In the genomic region with DNA sequence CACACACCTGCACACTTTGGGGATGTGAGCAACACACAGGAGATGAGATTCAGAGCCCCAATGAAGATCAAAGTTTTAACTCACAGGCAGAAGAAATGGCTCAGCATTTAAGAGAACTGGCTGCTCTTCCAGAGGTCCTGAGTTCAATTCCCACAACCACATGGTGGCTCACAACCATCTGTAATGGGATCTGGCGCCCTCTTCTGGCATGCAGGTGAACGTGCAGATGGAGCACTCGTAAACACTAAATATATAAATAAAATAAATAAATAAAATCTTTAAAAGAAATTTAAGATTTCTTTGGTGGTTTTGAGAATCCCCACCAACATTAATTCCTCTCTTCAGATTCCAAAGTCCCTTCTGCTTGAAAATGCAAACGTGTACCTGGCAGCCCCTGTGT, we compare ENCODE assay signal across 19 mouse cellular contexts.
DNase-seq lines count a peak whose midpoint lies in the region; ATAC-seq and TF ChIP-seq lines count a peak whose summit lies in the region.
"Had no signal": no experiment of that assay in that cellular context is flagged by ENCODE, and none has a peak within 500 bp of the region (broad histone marks: within the 10 kb centered on the region; RNA-seq: fewer than 3 reads in every experiment).

No protein-coding gene starts in this region.

- WGBS in kidney, adult 2 months = 69% methylated on average over 4 of the region's 4 CpGs
- WGBS in lung, embryonic 14.5 days = 60% methylated on average over 4 of the region's 4 CpGs

- no peaks in the 10 kb centered on the region for H3K36me3 ChIP-seq in kidney, adult 2 months (ENCODE audit: control insufficient read depth, insufficient read depth, low read length)
- no peaks in the 10 kb centered on the region for H3K36me3 ChIP-seq in lung, embryonic 14.5 days (ENCODE audit: insufficient read depth)
- H3K36me3 ChIP-seq in CH12.LX (replicated peaks in 1 of 2; ENCODE audit: control insufficient read depth in 1 of 2, insufficient read depth in 1 of 2, low read length in 1 of 2) (no peaks in the 10 kb centered on the region), MEL (ENCODE audit: control insufficient read depth in 1 of 2, insufficient read depth in 2 of 2, low read length in 2 of 2) (no peaks in the 10 kb centered on the region)
- H3K36me3 ChIP-seq: embryonic facial prominence, embryonic 13.5 days; limb, embryonic 15.5 days had no signal

- in situ Hi-C loops in CH12.LX (cut with MboI; ENCODE audit: low pct_ligation_motif_present, low pct_unique_long_range_greater_than_20kb, low sequenced_read_pairs) = no loop called here

- H3K4me2 ChIP-seq in lung, embryonic 14.5 days = no peak overlapping the region
- no peak overlapping the region for H3K4me2 ChIP-seq in CH12.LX (ENCODE audit: insufficient read depth, low read depth, poor library complexity, severe bottlenecking)
- H3K4me2 ChIP-seq: embryonic facial prominence, embryonic 13.5 days; hindbrain, embryonic 14.5 days; limb, embryonic 15.5 days; midbrain, embryonic 11.5 days had no signal

- H3K27ac ChIP-seq in kidney, adult 2 months (ENCODE audit: insufficient read depth, low read depth, low read length) = no peak overlapping the region
- no peak overlapping the region for H3K27ac ChIP-seq in lung, embryonic 14.5 days (ENCODE audit: low read depth)
- H3K27ac ChIP-seq in CH12.LX (ENCODE audit: insufficient read depth, low read depth) (no peak overlapping the region), MEL (ENCODE audit: control insufficient read depth, low read depth, low read length) (no peak overlapping the region)
- H3K27ac ChIP-seq: embryonic facial prominence, embryonic 13.5 days; hindbrain, embryonic 14.5 days; limb, embryonic 15.5 days had no signal

- H3K79me2 ChIP-seq in CH12.LX (replicated peaks; ENCODE audit: control insufficient read depth, extremely low read depth, insufficient read depth, poor library complexity, severe bottlenecking) (no peaks in the 10 kb centered on the region), MEL (ENCODE audit: control insufficient read depth, insufficient read depth, low read length, poor library complexity) (no peaks in the 10 kb centered on the region)

- H3K9me3 ChIP-seq in lung, embryonic 14.5 days (ENCODE audit: low read depth, low read length) = no peaks in the 10 kb centered on the region
- H3K9me3 ChIP-seq in CH12.LX (replicated peaks; ENCODE audit: low read length) (no peaks in the 10 kb centered on the region), MEL (replicated peaks; ENCODE audit: insufficient read depth, low read length) (no peaks in the 10 kb centered on the region)
- H3K9me3 ChIP-seq: embryonic facial prominence, embryonic 13.5 days; limb, embryonic 15.5 days had no signal

- no peak overlapping the region for H3K4me3 ChIP-seq in kidney, adult 2 months (ENCODE audit: insufficient read depth, low read depth, low read length)
- no peak overlapping the region for H3K4me3 ChIP-seq in lung, embryonic 14.5 days (ENCODE audit: low read depth, low read length)
- H3K4me3 ChIP-seq in CH12.LX (replicated peaks in 1 of 3; ENCODE audit: low read depth in 2 of 3, low read length in 2 of 3, poor library complexity in 1 of 3) (no peak overlapping the region), MEL (ENCODE audit: control insufficient read depth in 1 of 2, insufficient read depth in 1 of 2, low read depth in 2 of 2, low read length in 2 of 2) (no peak overlapping the region)
- H3K4me3 ChIP-seq: embryonic facial prominence, embryonic 13.5 days; limb, embryonic 15.5 days had no signal

- no peak overlapping the region for H3K9ac ChIP-seq in lung, embryonic 14.5 days
- H3K9ac ChIP-seq in CH12.LX (ENCODE audit: insufficient read depth, low read depth) (no peak overlapping the region), MEL (ENCODE audit: control insufficient read depth, low read depth, low read length, poor library complexity, severe bottlenecking) (no peak overlapping the region)
- H3K9ac ChIP-seq: embryonic facial prominence, embryonic 13.5 days; hindbrain, embryonic 14.5 days; limb, embryonic 15.5 days had no signal

- ATAC-seq in lung, embryonic 14.5 days (ENCODE audit: insufficient read depth) = no peak

- TF ChIP-seq EP300 in CH12.LX (IDR thresholded peaks at IDR 0.05; ENCODE audit: low read length) (no peak), MEL (IDR thresholded peaks at IDR 0.05; ENCODE audit: low read depth in 1 of 2, low read length in 2 of 2) (no peak)

- H3K4me1 ChIP-seq in kidney, adult 2 months (ENCODE audit: control insufficient read depth, insufficient read depth, low read length) = no peaks in the 10 kb centered on the region
- H3K4me1 ChIP-seq in lung, embryonic 14.5 days (ENCODE audit: insufficient read depth) = no peaks in the 10 kb centered on the region
- no peaks in the 10 kb centered on the region for H3K4me1 ChIP-seq in CH12.LX (ENCODE audit: control insufficient read depth in 1 of 2, insufficient read depth in 2 of 2)
- no peaks in the 10 kb centered on the region for H3K4me1 ChIP-seq in MEL (ENCODE audit: control insufficient read depth in 1 of 2, insufficient read depth in 2 of 2, low read length in 2 of 2)
- H3K4me1 ChIP-seq: embryonic facial prominence, embryonic 13.5 days; limb, embryonic 15.5 days had no signal

- dilution Hi-C loops in CH12.LX (cut with MboI; ENCODE audit: extremely low pct_ligation_motif_present, extremely low pct_unique_long_range_greater_than_20kb, low sequenced_read_pairs) = no loop called here

- TF ChIP-seq CTCF in kidney, adult 2 months (conservative IDR thresholded peaks at IDR 0.05; ENCODE audit: insufficient read depth, insufficient read length, low read depth, low read length) = peak; percentile 20; the same call in 1 of the 2 replicates
- peak; percentile 33 for TF ChIP-seq CTCF in lung, embryonic 14.5 days (IDR thresholded peaks at IDR 0.05; ENCODE audit: low read depth)
- TF ChIP-seq CTCF in CH12.LX (conservative IDR thresholded peaks at IDR 0.05 in 1 of 2, IDR thresholded peaks at IDR 0.05 in 1 of 2; ENCODE audit: low read depth in 2 of 2, low read length in 2 of 2) (peak; percentile 17 to 30; a peak in 2 of 4 replicates), MEL (IDR thresholded peaks at IDR 0.05 in 2 of 3, conservative IDR thresholded peaks at IDR 0.05 in 1 of 3; ENCODE audit: control insufficient read depth in 1 of 3, insufficient read depth in 1 of 3, low read depth in 2 of 3, low read length in 3 of 3, poor library complexity in 1 of 3, severe bottlenecking in 1 of 3) (peak; percentile 38 to 61 (median 52))

- no peaks in the 10 kb centered on the region for H3K27me3 ChIP-seq in kidney, adult 2 months (replicated peaks; ENCODE audit: control insufficient read depth, insufficient read depth, low read length)
- no peaks in the 10 kb centered on the region for H3K27me3 ChIP-seq in lung, embryonic 14.5 days (ENCODE audit: insufficient read depth, low read length)
- H3K27me3 ChIP-seq in CH12.LX (replicated peaks) (no peaks in the 10 kb centered on the region), MEL (ENCODE audit: control insufficient read depth in 1 of 2, insufficient read depth in 2 of 2, low read length in 2 of 2) (peaks cover 0 to 3% of the 10 kb centered on the region in 2 experiments; a peak in 2 of 4 replicates)
- H3K27me3 ChIP-seq: embryonic facial prominence, embryonic 13.5 days; limb, embryonic 15.5 days had no signal

- no peak for TF ChIP-seq POLR2A in kidney, adult 2 months (IDR thresholded peaks at IDR 0.05; ENCODE audit: low read depth, low read length)
- no peak for TF ChIP-seq POLR2A in CH12.LX (IDR thresholded peaks at IDR 0.05; ENCODE audit: low read depth, low read length)
- TF ChIP-seq POLR2A in MEL (IDR thresholded peaks at IDR 0.05; ENCODE audit: control insufficient read depth in 1 of 2, insufficient read depth in 1 of 2, low read depth in 1 of 2, low read length in 2 of 2, poor library complexity in 1 of 2) = no peak

- no peak for DNase-seq in kidney, adult 2 months
- DNase-seq in kidney, adult 11 months = no peak
- DNase-seq in lung, embryonic 14.5 days = no peak
- no peak for DNase-seq in lung, postnatal 36 days
- DNase-seq in CH12.LX (ENCODE audit: extremely low read depth) = no peak
- peak; percentile 29 for DNase-seq in MEL (ENCODE audit: low read depth, low spot score)
- no peak for DNase-seq in heart, adult 11 months
- no peak for DNase-seq in frontal cortex, adult 2 months (ENCODE audit: extremely low spot score in 1 of 2, low spot score in 1 of 2)
- DNase-seq: adrenal gland, postnatal 36 days; cerebellum, adult 9-10 months; gastrocnemius, postnatal 10 days; heart, postnatal 10 days; kidney, adult 18-20 months; lung, postnatal 4 days; right cerebral cortex, postnatal 4 days had no signal

- TF ChIP-seq RAD21 in CH12.LX (IDR thresholded peaks at IDR 0.05; ENCODE audit: low read depth, low read length) (no peak), MEL (IDR thresholded peaks at IDR 0.05; ENCODE audit: low read depth, low read length) (peak; percentile 42)

TF ChIP-seq in CH12.LX, 34 proteins besides CTCF, POLR2A, EP300 and RAD21 (continues in another document):
- TF ChIP-seq CHD1 (IDR thresholded peaks at IDR 0.05; ENCODE audit: low read depth, low read length) (no peak), JUND (conservative IDR thresholded peaks at IDR 0.05; ENCODE audit: low read depth, low read length) (no peak), NELFE (IDR thresholded peaks at IDR 0.05; ENCODE audit: low read depth, low read length) (no peak), SIN3A (IDR thresholded peaks at IDR 0.05; ENCODE audit: low read length) (no peak), MAX (IDR thresholded peaks at IDR 0.05; ENCODE audit: low read length) (no peak), TBP (conservative IDR thresholded peaks at IDR 0.05; ENCODE audit: low read depth, low read length) (no peak), JUN (IDR thresholded peaks at IDR 0.05; ENCODE audit: insufficient read depth, low read depth, low read length) (no peak), POLR2AphosphoS2 (IDR thresholded peaks at IDR 0.05; ENCODE audit: low read depth, low read length) (no peak), E2F4 (IDR thresholded peaks at IDR 0.05; ENCODE audit: insufficient replicate concordance, low read depth, low read length) (no peak), SMC3 (IDR thresholded peaks at IDR 0.05; ENCODE audit: low read depth, low read length) (no peak)

TF ChIP-seq in MEL, 35 proteins besides CTCF, POLR2A, EP300 and RAD21:
- TF ChIP-seq MAFK (IDR thresholded peaks at IDR 0.05; ENCODE audit: borderline replicate concordance, low read depth, low read length) = no peak
- TF ChIP-seq ZC3H11A (IDR thresholded peaks at IDR 0.05; ENCODE audit: low read depth, low read length) = 0 out of 2 replicates have a peak, but pooled peaks have one; percentile 21
- no peak for TF ChIP-seq ZNF384 (IDR thresholded peaks at IDR 0.05; ENCODE audit: low read depth, low read length)
- TF ChIP-seq SMC3 (IDR thresholded peaks at IDR 0.05; ENCODE audit: low read depth, low read length) = peak; percentile 34
- no peak for TF ChIP-seq CHD1 (IDR thresholded peaks at IDR 0.05; ENCODE audit: low read depth, low read length)
